Mouse (Mus musculus) CD4-positive helper T cell, adult 2 months (primary cell): Measurements from ENCODE around the gene Tff2.

ENCODE experiments used
- DNase-seq: peaks from one replicate; pipeline ENCODE4 v3.0.0-alpha.2; 2012; ENCODE audit warnings: low read depth, missing footprints, low spot score

Tff2 gene

DNA sequence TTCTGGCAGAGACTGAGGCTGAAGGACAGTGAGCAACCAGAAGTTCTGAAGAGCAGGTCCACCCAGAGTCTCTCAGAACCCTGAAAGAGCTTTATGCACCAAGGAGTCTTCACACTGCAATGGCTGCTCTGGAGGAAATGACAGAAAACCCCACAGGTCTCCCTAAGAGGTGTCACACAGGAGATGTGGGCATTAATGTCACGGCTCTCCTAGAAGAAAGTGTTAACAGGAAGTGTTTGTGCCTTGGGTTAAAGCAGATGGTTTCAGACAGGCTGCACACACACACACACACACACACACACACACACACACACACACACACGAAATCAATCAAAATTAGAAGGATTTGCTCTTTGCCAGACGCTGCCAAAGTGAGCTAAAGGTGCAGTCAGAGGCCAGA lies 7.8 kb downstream of the Tff2 start:
- peak; percentile 58 for DNase-seq

DNA sequence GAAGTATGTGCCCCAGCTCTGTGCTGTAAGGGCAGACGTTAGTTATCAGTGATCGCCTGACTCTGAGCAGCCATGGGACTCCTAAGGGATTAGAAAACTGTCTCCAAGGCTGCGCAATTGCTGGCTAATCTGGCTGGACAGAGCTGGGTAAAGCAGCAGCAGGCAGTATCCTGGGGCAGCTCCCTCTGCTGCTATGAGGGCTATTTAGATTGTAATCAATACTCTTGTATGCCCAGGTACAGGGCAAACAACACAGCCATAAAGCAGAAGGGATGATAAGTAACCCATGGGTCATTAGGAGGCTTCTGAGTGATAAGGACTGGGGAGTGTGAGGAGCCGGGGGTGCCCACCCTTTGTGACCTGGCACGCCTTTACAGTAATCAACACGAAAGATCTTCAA lies 9.2 kb downstream of the Tff2 start:
- DNase-seq, result no peak

DNA sequence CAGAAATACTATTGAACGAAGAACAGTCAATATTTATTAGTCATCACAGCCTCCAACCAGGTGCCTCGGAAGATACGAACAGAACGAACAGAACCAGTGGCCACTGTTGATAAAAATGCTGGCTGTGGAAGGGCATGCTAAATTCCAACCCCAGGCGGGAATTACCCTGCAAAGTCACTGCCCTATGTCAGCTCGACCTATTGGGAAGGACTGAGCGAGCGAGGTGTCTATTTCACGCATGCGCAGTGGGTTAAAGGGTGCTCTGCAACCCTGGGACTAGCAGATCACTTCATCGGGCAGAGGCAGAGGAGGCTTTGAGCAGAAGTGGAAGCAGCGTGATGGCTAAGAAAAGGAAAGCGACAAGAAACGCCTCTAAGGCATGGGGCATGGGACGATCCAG lies 10.3 kb downstream of the Tff2 start:
- no peak for DNase-seq

DNA sequence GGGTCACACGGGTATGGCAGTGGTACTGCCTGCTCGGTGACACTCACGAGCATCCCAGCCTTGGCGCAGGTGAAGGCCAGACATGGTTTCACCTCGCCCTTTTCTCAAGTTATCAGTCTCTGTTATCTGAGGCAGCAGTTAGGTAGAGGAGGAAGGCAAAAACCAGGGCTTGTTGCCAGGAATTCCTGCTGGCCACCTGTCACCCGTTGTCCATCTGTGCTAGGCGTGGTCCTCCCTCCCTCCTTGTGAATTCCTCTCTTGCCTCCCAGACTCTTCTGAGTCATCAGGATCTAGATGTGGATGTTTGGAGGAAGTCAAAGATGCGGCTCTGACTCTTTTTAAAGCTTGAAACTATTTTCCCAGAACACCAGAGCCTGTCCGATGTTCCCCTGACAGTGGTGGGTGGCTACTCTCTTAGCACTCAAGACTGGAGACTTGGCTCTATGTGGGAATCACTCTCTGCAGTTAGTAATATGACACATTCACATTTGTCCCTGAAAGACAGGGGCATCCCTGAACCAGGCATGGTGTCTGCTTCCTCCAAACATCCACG lies 12.7 kb downstream of the Tff2 start:
- DNase-seq, result no peak

DNA sequence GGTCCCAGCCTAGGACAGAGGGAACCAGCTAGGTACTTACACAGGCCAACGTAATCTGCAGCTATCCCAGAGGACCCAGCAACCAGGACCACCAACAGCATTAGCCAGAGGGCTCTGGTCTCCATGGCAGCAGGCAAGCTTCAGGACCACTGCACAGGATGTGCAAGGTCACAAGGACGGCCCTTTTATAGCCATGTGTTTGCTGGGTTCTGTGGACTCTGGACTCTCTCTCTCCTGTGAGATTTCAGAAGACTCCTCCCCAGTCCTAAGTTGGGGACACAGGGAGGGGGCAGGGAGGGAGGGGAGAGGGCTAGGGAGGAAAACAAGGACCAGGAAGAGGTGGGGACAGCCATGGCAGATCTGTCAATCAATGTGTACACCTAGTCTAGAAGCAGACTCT lies 14.6 kb downstream of the Tff2 start, which contains the start of gene Tff3:
TSS of gene Tff3 (minus strand) at position 195 of the 400 bp plus-strand sequence.
- no peak for DNase-seq

DNA sequence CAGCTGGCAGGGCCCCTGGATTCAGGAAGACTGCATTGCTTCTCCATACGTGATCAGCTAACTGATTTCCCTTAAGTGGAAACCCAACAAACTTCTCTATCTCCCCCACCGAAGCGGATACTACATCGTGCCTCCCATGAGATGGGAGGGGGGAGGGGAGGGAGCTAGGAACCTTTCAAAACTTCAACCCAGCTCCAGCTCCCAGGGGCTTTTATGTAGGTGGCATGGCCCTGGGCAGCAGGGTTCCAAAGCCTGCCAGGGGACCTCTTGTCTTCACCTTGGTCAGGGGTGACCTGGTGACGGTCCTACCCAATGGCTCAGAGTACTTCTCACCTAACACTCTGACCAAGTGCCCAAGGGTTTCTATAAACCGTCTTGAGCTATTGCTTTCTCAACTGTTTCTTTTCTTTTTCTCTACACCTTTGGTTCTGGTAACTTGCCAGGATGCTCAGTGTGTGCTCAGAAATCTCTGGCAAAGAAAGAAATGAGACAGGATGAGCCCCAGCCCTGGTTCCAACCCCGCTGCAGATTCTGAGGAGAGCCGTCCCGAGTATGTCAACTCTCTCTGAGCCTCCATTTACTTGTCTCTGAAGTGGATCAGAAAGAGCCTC lies 15.3 kb downstream of the Tff2 start:
- DNase-seq, result no peak

DNA sequence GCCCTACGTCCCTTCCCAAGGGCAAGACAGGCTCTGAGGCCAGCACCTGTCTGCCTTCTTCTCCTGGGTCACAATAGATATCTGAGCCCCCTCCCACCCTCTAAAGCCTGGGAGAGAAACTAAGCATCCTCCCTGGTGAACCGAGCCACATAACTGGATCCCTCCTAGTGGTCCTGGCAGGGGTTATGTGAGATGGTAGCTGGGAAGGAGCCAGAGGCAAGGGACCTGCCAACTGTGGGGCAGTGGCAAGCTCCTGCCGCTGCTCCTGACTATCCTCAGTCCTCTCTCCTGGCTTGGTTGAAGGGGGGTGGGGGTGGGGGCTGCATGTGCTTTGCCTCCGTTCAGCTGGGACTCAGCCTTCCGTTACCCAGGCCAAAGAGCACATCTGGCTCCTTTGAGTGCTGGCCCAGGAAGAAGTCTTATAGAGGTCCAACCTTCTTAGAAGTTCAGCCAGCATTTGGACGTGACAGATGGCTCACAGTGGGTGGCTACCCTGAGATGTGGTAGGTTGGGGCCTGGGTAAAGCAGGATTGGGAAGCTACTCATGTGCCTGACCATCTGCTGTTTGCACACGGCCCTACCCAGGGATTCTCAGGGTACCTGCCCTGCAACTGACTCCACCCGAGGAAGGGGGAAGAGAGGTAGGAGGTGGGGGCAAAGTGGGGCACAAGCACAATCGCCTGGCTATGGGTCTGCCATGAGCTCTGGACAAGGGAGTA lies 18.4 kb downstream of the Tff2 start:
- DNase-seq, result no peak

DNA sequence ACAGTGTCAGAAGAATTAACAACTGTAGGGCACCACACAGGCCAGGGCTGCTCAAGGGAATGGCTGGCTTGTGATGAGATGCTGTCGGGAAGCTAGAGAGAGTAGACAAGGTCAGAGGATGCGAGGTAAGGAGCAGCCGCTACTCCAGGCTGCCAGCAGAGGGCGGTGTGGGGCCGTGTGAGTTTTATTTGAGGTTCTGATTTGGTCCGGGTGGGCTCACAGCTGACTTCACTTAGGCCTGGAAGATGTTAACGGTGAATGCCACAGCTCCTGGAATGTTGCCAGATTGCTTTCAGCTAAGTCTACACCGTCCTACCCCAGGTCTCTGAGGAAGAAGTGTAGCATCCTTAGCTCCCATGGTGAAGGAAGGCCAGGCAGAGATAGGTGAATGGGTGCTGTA lies 22.1 kb downstream of the Tff2 start:
- peak; percentile 56 for DNase-seq

DNA sequence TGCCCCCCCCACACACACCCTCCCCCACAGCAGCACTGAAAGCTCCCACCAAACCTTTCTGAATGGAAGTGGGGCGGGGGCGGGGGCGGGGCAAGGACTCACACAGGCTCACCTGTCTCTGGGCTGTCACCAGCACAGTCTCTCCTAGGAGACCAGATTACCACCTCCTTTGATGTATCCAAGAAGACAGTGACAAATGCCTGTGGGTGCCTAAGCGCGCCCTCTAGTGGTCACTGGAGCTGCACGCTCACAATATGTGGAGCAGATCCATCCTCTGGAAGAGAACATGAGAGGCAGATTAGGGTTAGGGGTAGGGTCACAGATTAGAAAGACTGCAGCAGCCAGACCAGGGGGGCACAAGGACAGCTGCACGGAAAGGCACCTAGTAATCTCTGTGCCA lies 24.7 kb downstream of the Tff2 start:
- peak; percentile 82 for DNase-seq

DNA sequence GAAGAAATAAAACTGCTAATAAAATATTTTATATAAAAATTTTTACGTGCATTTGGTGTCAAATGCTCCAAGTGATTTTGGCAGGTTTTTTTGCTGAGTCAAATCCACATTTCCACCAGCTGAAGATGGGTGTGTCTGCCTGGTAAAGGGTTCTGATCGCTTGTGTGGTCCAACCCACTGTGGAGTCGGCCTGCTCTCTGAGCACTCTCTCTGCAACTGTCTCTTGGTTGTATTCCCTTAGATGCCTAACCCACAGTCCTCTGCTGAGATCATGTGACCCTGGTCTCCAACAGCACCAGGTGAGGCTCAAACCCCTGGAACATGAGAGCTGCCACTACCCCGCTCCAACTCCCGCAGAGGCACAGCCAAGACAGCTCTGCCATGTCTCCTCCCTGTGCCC lies 26.1 kb downstream of the Tff2 start:
- no peak for DNase-seq

DNA sequence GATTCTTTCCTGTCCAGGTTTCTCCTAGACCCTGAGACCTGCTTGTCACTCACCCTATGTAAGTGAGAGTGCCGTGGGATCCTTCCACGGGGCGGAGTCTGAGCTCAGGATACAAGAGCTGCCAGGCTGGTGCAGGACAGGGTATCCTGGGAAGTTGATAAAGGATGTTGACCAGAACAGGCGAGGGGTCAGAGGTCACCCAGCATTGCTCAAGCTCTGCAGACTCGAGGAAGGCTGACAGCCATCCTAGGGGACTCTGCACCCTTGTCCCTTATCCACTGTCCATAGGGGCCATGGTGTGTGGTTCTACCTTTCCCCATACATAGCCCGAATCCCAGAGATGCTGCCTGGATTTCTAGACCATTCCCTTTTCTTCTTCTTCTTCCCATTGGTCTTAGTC lies 28.0 kb downstream of the Tff2 start:
- DNase-seq, result no peak

DNA sequence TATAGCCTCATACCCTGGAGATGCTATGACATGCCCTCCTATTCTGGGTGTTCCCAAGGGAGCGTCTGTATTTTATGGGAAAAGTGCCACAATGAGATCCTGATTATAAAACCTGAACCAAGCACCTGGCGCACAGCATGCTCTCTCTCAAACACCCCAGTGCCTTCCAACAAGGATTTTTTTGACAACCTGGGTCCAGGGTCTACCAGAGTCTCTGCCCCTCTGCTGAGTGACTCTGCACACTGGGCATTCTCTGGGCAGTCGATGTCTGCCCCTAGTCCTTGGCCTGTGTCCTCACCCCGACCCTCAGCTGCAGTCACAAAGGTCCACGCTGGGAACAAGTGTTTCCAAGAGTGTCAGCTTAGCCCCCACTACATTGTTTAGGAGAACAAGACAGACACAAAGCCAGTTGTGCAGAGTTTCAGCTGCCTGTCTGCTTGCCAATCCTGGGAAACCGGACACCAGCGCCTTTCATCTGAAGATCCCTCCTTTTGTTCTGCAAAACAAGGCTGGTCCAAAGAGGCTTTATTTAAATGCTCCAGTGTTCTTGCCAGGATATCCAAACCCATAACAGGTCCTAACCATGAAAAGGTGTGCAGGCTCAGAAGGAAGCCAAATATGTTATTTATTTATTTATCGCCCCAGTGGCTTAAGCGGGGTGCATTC lies 30.8 kb downstream of the Tff2 start:
- no peak for DNase-seq

DNA sequence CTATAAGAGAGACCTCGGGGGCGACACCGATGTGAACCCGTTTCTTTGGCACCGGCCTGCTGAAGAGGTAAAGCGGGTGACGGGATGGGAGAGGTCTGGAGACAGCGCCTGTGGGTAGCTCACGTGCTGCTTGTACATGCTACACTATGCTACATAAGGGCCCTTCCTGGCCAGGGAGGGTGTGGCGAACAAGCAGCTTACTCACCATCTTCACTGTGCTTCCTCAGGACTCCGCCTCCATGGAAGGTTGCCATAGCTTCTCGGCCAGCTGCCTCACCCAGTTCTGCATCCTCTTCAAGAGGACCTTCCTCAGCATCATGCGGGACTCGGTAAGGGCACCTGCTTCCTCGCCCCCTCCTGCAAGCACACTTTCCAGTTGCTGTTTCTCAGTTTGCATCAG lies 35.7 kb downstream of the Tff2 start:
- DNase-seq, result no peak

DNA sequence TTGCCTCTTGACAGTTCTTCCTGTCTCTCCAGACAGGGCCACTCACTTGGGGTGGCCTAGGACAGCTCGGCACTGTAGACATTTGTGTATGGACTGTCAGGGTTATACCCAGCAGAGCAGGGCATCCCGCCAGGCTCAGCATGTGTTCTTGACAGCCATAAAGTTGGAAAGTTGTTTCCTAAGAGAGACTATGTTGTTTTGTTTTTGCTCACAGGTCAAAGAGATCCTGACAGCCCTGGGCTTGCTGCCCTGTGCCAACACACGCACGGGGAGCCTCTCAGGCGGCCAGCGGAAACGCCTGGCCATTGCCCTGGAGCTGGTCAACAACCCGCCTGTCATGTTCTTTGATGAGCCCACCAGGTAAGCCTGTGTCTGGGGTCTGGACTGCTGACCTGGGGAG lies 40.3 kb downstream of the Tff2 start:
- DNase-seq, result no peak

DNA sequence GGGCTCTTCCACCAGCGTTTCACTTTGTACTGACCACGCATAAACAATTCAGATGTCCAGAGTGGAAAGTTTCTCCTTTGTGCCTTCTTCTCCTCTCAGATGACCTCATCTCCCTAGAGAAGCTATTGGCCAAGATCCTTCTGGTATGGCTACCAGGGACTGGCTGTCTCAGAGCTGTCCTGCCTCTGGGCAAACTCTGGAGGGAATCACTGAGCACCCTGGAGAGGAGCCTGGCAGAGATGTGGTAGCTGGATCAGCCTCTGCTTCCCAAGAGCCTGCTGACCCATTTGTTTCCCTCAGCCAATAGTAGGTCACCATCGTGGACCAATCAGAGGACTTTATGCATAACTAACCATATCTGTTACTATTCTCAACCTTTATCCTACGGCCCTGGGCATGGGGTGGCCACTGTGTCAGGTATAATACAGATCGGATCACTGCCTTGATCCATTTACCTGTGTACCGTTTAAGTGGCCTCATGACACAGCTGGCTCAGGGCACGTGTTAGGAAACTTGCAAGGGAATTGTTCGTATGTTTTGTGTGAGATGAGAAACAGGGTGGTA lies 41.0 kb downstream of the Tff2 start:
- DNase-seq, result no peak

DNA sequence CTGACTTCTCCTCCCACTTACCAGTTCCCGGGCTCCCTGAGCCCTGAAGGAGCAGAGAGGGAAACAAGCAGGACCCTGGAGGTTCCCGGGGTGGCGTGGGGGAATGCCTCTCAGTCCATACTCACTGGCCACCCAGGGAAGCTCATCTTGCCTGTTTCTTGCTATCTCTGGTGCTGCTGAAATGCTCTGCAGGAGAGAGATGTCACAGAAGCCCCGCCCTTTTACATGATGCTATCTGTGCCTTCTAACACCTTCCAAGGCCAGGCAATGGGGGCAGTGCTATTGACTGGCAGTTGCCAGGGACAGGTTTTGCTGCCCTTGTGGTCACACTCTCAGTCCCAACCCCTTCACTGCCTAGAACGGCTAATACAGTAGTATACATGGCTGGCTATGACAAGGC lies 45.3 kb downstream of the Tff2 start:
- no peak for DNase-seq

DNA sequence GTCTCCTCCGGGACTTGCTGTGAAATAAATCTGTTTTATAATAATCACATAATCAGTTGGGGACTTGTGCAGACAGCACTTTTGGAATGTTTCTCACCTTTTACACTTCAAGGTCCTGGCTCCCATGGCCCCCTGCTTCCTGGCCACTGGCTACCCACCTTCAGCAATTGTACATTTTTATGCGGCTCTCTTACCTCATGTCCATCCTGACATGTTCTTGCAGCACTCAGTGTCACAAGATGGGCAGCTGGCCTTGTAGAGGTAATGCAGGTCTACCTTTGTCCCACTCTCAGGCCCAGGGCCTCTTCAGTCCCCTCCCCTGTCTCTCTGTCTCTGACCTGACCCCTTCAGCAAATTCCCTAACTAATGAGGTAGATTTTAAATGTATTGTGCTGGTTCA lies 47.2 kb downstream of the Tff2 start:
- DNase-seq, result no peak

DNA sequence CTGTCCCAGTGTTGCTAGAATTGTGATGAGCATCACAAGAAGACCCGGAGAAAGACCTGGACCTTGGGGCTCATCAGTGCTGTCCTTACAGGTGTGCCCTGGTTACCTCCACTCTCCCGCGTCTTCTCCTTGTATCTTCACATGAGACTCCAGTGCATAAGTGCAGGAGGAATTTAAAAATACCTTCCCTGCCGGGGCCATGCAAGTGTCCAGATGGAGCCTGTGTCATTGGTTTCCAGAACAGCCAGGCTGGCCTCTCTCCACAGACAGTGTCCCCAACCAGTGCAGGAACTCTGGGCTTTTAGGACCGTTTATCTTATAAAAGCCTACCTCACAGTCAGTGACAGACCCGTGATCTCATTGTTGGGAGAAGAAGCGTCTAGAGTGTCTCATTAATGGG lies 48.5 kb downstream of the Tff2 start:
- no peak for DNase-seq

DNA sequence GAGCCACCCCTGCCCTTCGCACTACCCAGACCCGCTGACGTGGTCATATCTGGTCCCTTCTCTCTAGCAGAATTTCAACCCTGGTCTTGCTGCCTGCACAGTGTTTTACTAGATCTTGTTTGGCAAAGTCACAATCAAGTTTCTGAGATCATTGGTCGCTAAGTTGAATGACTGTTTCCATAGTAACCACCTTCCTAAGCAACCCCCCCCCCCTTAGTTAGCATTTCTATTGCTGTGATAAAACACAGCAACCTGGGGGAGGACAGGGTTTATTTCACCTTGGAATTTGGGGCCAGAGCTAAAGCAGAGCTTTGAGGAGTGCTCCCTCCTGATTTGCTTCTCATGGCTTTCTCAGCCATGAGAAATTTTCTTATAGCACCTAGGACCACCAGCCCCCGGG lies 49.3 kb downstream of the Tff2 start:
- DNase-seq, result no peak
